Mouse (Mus musculus): ENCODE results near the gene Fchsd2. TPM values are rescaled to one million over a fixed set of nuclear protein-coding genes. Genes with fewer than 3 reads are reported as not detected.

Gene Fchsd2
- polyA plus RNA-seq, 1 experiment from 2014 or later: 22.1 TPM

- Histone ChIP-seq H3K9ac (ENCODE audit: low read length) (no peak overlapping the region), H3K36me3 (ENCODE audit: control insufficient read depth, insufficient read depth, low read length) (0 out of 2 replicates have a peak, but pooled peaks cover 3% of the 10 kb centered on the region), H3K4me3 (ENCODE audit: low read depth, low read length) (no peak overlapping the region), H3K9me3 (ENCODE audit: control insufficient read depth, low read length) (no peaks in the 10 kb centered on the region), H3K4me2 (ENCODE audit: low read depth, severe bottlenecking) (no peak overlapping the region), H3K27me3 (ENCODE audit: control insufficient read depth, insufficient read depth, low read length) (no peaks in the 10 kb centered on the region), H3K4me1 (ENCODE audit: control insufficient read depth, insufficient read depth, low read length) (no peaks in the 10 kb centered on the region), H3K27ac (replicated peaks; ENCODE audit: low read depth, low read length) (no peak overlapping the region)
- ATAC-seq (ENCODE audit: insufficient number of reproducible peaks, low FRiP score, low TSS enrichment, low read depth): no peak
- no peak for DNase-seq (ENCODE audit: low spot score)
- WGBS: 88% methylated on average over 4 of the region's 4 CpGs
These were observed 156.1 kb downstream of the Fchsd2 start for GRCm38 (mm10) chr7:101248760-101249159.

GRCm38 (mm10) chr7:101249173-101249572, 156.5 kb downstream of the Fchsd2 start:
- H3K9me3 ChIP-seq (ENCODE audit: control insufficient read depth, low read length): no peaks in the 10 kb centered on the region
- H3K36me3 ChIP-seq (ENCODE audit: control insufficient read depth, insufficient read depth, low read length): 0 out of 2 replicates have a peak, but pooled peaks cover 3% of the 10 kb centered on the region
- ATAC-seq (ENCODE audit: insufficient number of reproducible peaks, low FRiP score, low TSS enrichment, low read depth): no peak
- H3K4me1 ChIP-seq (ENCODE audit: control insufficient read depth, insufficient read depth, low read length): no peaks in the 10 kb centered on the region
- no peaks in the 10 kb centered on the region for H3K27me3 ChIP-seq (ENCODE audit: control insufficient read depth, insufficient read depth, low read length)
- 79% methylated on average over 2 of the region's 2 CpGs for WGBS
- no peak overlapping the region for H3K9ac ChIP-seq (ENCODE audit: low read length)
- H3K4me3 ChIP-seq (ENCODE audit: low read depth, low read length): no peak overlapping the region
- H3K27ac ChIP-seq (replicated peaks; ENCODE audit: low read depth, low read length): no peak overlapping the region
- no peak overlapping the region for H3K4me2 ChIP-seq (ENCODE audit: low read depth, severe bottlenecking)
- DNase-seq (ENCODE audit: low spot score): no peak

- Histone ChIP-seq H3K36me3 (ENCODE audit: control insufficient read depth, insufficient read depth, low read length) (0 out of 2 replicates have a peak, but pooled peaks cover 3% of the 10 kb centered on the region), H3K4me3 (ENCODE audit: low read depth, low read length) (no peak overlapping the region), H3K4me2 (ENCODE audit: low read depth, severe bottlenecking) (no peak overlapping the region), H3K4me1 (ENCODE audit: control insufficient read depth, insufficient read depth, low read length) (no peaks in the 10 kb centered on the region), H3K9ac (ENCODE audit: low read length) (no peak overlapping the region), H3K9me3 (ENCODE audit: control insufficient read depth, low read length) (no peaks in the 10 kb centered on the region), H3K27me3 (ENCODE audit: control insufficient read depth, insufficient read depth, low read length) (no peaks in the 10 kb centered on the region), H3K27ac (replicated peaks; ENCODE audit: low read depth, low read length) (no peak overlapping the region)
- 83% methylated on average over 2 of the region's 2 CpGs for WGBS
- no peak for DNase-seq (ENCODE audit: low spot score)
- no peak for ATAC-seq (ENCODE audit: insufficient number of reproducible peaks, low FRiP score, low TSS enrichment, low read depth)
These were observed 160.4 kb downstream of the Fchsd2 start for GRCm38 (mm10) chr7:101253071-101253470.

GRCm38 (mm10) chr7:101258482-101258881, 165.8 kb downstream of the Fchsd2 start:
- Histone ChIP-seq H3K9ac (ENCODE audit: low read length) (no peak overlapping the region), H3K27me3 (ENCODE audit: control insufficient read depth, insufficient read depth, low read length) (no peaks in the 10 kb centered on the region), H3K27ac (replicated peaks; ENCODE audit: low read depth, low read length) (no peak overlapping the region), H3K4me1 (ENCODE audit: control insufficient read depth, insufficient read depth, low read length) (no peaks in the 10 kb centered on the region), H3K9me3 (ENCODE audit: control insufficient read depth, low read length) (no peaks in the 10 kb centered on the region), H3K4me2 (ENCODE audit: low read depth, severe bottlenecking) (no peak overlapping the region), H3K36me3 (ENCODE audit: control insufficient read depth, insufficient read depth, low read length) (0 out of 2 replicates have a peak, but pooled peaks cover 2% of the 10 kb centered on the region), H3K4me3 (ENCODE audit: low read depth, low read length) (no peak overlapping the region)
- no peak for ATAC-seq (ENCODE audit: insufficient number of reproducible peaks, low FRiP score, low TSS enrichment, low read depth)
- no peak for DNase-seq (ENCODE audit: low spot score)

GRCm38 (mm10) chr7:101261941-101262546, 169.4 kb downstream of the Fchsd2 start:
- ATAC-seq (ENCODE audit: insufficient number of reproducible peaks, low FRiP score, low TSS enrichment, low read depth): no peak
- WGBS: 89% methylated on average over 4 of the region's 4 CpGs
- H3K9me3 ChIP-seq (ENCODE audit: control insufficient read depth, low read length): no peaks in the 10 kb centered on the region
- no peak overlapping the region for H3K4me3 ChIP-seq (ENCODE audit: low read depth, low read length)
- H3K27ac ChIP-seq (replicated peaks; ENCODE audit: low read depth, low read length): no peak overlapping the region
- H3K9ac ChIP-seq (ENCODE audit: low read length): no peak overlapping the region
- H3K36me3 ChIP-seq (ENCODE audit: control insufficient read depth, insufficient read depth, low read length): 0 out of 2 replicates have a peak, but pooled peaks cover 2% of the 10 kb centered on the region
- H3K27me3 ChIP-seq (ENCODE audit: control insufficient read depth, insufficient read depth, low read length): no peaks in the 10 kb centered on the region
- H3K4me1 ChIP-seq (ENCODE audit: control insufficient read depth, insufficient read depth, low read length): no peaks in the 10 kb centered on the region
- H3K4me2 ChIP-seq (ENCODE audit: low read depth, severe bottlenecking): no peak overlapping the region
- DNase-seq (ENCODE audit: low spot score): no peak

- DNase-seq (ENCODE audit: low spot score) (no peak), ATAC-seq (ENCODE audit: insufficient number of reproducible peaks, low FRiP score, low TSS enrichment, low read depth) (no peak)
- Histone ChIP-seq H3K4me2 (ENCODE audit: low read depth, severe bottlenecking) (no peak overlapping the region), H3K9me3 (ENCODE audit: control insufficient read depth, low read length) (no peaks in the 10 kb centered on the region), H3K36me3 (ENCODE audit: control insufficient read depth, insufficient read depth, low read length) (0 out of 2 replicates have a peak, but pooled peaks cover 2% of the 10 kb centered on the region), H3K27ac (replicated peaks; ENCODE audit: low read depth, low read length) (no peak overlapping the region), H3K4me3 (ENCODE audit: low read depth, low read length) (no peak overlapping the region), H3K9ac (ENCODE audit: low read length) (no peak overlapping the region), H3K4me1 (ENCODE audit: control insufficient read depth, insufficient read depth, low read length) (no peaks in the 10 kb centered on the region), H3K27me3 (ENCODE audit: control insufficient read depth, insufficient read depth, low read length) (no peaks in the 10 kb centered on the region)
These were observed 170.8 kb downstream of the Fchsd2 start for GRCm38 (mm10) chr7:101263511-101263910.

- Histone ChIP-seq H3K9ac (ENCODE audit: low read length) (no peak overlapping the region), H3K27ac (replicated peaks; ENCODE audit: low read depth, low read length) (no peak overlapping the region), H3K4me1 (ENCODE audit: control insufficient read depth, insufficient read depth, low read length) (no peaks in the 10 kb centered on the region), H3K4me3 (ENCODE audit: low read depth, low read length) (no peak overlapping the region), H3K4me2 (ENCODE audit: low read depth, severe bottlenecking) (no peak overlapping the region), H3K9me3 (ENCODE audit: control insufficient read depth, low read length) (no peaks in the 10 kb centered on the region), H3K36me3 (ENCODE audit: control insufficient read depth, insufficient read depth, low read length) (no peaks in the 10 kb centered on the region; the same call in 1 of the 2 replicates), H3K27me3 (ENCODE audit: control insufficient read depth, insufficient read depth, low read length) (no peaks in the 10 kb centered on the region)
- DNase-seq (ENCODE audit: low spot score) (no peak), ATAC-seq (ENCODE audit: insufficient number of reproducible peaks, low FRiP score, low TSS enrichment, low read depth) (no peak)
- WGBS: 82% methylated on average over 3 of the region's 3 CpGs
These were observed 175.0 kb downstream of the Fchsd2 start for GRCm38 (mm10) chr7:101267457-101268259.

GRCm38 (mm10) chr7:101271602-101272001, 178.9 kb downstream of the Fchsd2 start:
- H3K9ac ChIP-seq (ENCODE audit: low read length): no peak overlapping the region
- H3K36me3 ChIP-seq (ENCODE audit: control insufficient read depth, insufficient read depth, low read length): peaks cover 6% of the 10 kb centered on the region; the same call in 1 of the 2 replicates
- WGBS: 85% methylated on average over 1 of the region's 1 CpGs

More at GRCm38 (mm10) chr7:101271602-101272001, 178.9 kb downstream of the Fchsd2 start:
- no peak for DNase-seq (ENCODE audit: low spot score)
- no peak for ATAC-seq (ENCODE audit: insufficient number of reproducible peaks, low FRiP score, low TSS enrichment, low read depth)
- H3K27me3 ChIP-seq (ENCODE audit: control insufficient read depth, insufficient read depth, low read length): no peaks in the 10 kb centered on the region
- no peak overlapping the region for H3K27ac ChIP-seq (replicated peaks; ENCODE audit: low read depth, low read length)
- no peak overlapping the region for H3K4me2 ChIP-seq (ENCODE audit: low read depth, severe bottlenecking)
- H3K4me1 ChIP-seq (ENCODE audit: control insufficient read depth, insufficient read depth, low read length): no peaks in the 10 kb centered on the region
- no peaks in the 10 kb centered on the region for H3K9me3 ChIP-seq (ENCODE audit: control insufficient read depth, low read length)
- no peak overlapping the region for H3K4me3 ChIP-seq (ENCODE audit: low read depth, low read length)
